Mouse (Mus musculus) forebrain, embryonic 14.5 days (tissue): ENCODE results near the gene H2-T23. TPM values are rescaled to one million over a fixed set of nuclear protein-coding genes. Genes with fewer than 3 reads are reported as not detected.
"Not testable (repeated sequence)": the region's sequence is repeated elsewhere in the genome, so short reads cannot be mapped to it uniquely, and the experiment has no call there.

ENCODE experiments used
- ATAC-seq: fragments of 200-750 bp; cut with Nextera tagmentation; 2 replicates; pipeline ENCODE4 v1.8.0; 2017; ENCODE audit warnings: mild to moderate bottlenecking, moderate library complexity
- DNase-seq: peaks from one replicate; pipeline ENCODE4 v3.0.0-alpha.2; 2015; ENCODE audit warnings: low spot score
- H3K27ac ChIP-seq: fragments of 300-500 bp; sonication (generic); 2 replicates; pipeline ENCODE4 v1.5.1; 2014; ENCODE audit warnings: low read depth, mild to moderate bottlenecking, control low read depth, low read length, moderate library complexity
- H3K27me3 ChIP-seq: fragments of 300-500 bp; sonication (generic); replicated peaks from 2 replicates; pipeline ENCODE4 v1.6.1; 2014; ENCODE audit warnings: low read length, control low read depth, mixed read lengths; ENCODE audit not compliant: control insufficient read depth, insufficient read depth
- H3K36me3 ChIP-seq: fragments of 300-500 bp; sonication (generic); 2 replicates; pipeline ENCODE4 v1.6.1; 2014; ENCODE audit warnings: low read length, control low read depth; ENCODE audit not compliant: control insufficient read depth, insufficient read depth
- H3K4me1 ChIP-seq: fragments of 300-500 bp; sonication (generic); 2 replicates; pipeline ENCODE4 v1.6.1; 2014; ENCODE audit warnings: antibody characterized with exemption, low read length, control low read depth; ENCODE audit not compliant: control insufficient read depth, insufficient read depth
- H3K4me2 ChIP-seq: fragments of 300-500 bp; sonication (generic); 2 replicates; pipeline ENCODE4 v1.6.1; 2014; ENCODE audit warnings: mild to moderate bottlenecking, control low read depth, low read length
- H3K4me3 ChIP-seq: fragments of 300-500 bp; sonication (generic); 2 replicates; pipeline ENCODE4 v1.5.1; 2014; ENCODE audit warnings: low read depth, low read length, control low read depth
- H3K9ac ChIP-seq: fragments of 300-500 bp; sonication (generic); 2 replicates; pipeline ENCODE4 v1.6.1; 2014; ENCODE audit warnings: mild to moderate bottlenecking, low read length, control low read depth, moderate library complexity
- H3K9me3 ChIP-seq: fragments of 300-500 bp; sonication (generic); replicated peaks from 2 replicates; pipeline ENCODE4 v1.6.1; 2016; ENCODE audit warnings: low read length, control low read depth, mixed read lengths; ENCODE audit not compliant: control insufficient read depth
- WGBS: fragments of 180-500 bp; shearing (Covaris S2); extraction: QIAGEN DNeasy Blood & Tissue Kit; methylation state at CpG from one replicate; pipeline ENCODE4 v1.1.7; 2014; 5-methylcytosine and 5-hydroxymethylcytosine counted together
- polyA plus RNA-seq: library from polyadenylated mRNA; unstranded; fragments of >200 nt; fragmentation: Nextera tagmentation; extraction: Ambion mirVana; gene quantifications from 2 replicates; pipeline ENCODE4 v1.2.1, GENCODE M21; 2014

H2-T23 gene
- polyA plus RNA-seq, 1 experiment from 2014 or later = 5.6 TPM

- H3K4me3 ChIP-seq, H3K9ac ChIP-seq, H3K4me1 ChIP-seq, H3K36me3 ChIP-seq, ATAC-seq, H3K27me3 ChIP-seq, H3K27ac ChIP-seq, DNase-seq, H3K9me3 ChIP-seq, H3K4me2 ChIP-seq: not testable (repeated sequence)
- WGBS = 85% methylated on average over 13 of the region's 13 CpGs
Measured at GRCm38 (mm10) chr17:36036126-36036525, 3.5 kb upstream of the H2-T23 start.

- H3K4me3 ChIP-seq, H3K9ac ChIP-seq, H3K27me3 ChIP-seq, H3K27ac ChIP-seq, H3K4me2 ChIP-seq, H3K4me1 ChIP-seq, H3K36me3 ChIP-seq, H3K9me3 ChIP-seq: not testable (repeated sequence)
- DNase-seq = peak; percentile 52
- WGBS = 44% methylated on average over 3 of the region's 3 CpGs
- peak; percentile 53; the same call in 1 of the 2 replicates for ATAC-seq
Measured at GRCm38 (mm10) chr17:36035010-36035638, 2.5 kb upstream of the H2-T23 start.

- WGBS = 68% methylated on average over 3 of the region's 3 CpGs
- DNase-seq, H3K9ac ChIP-seq, H3K27ac ChIP-seq, ATAC-seq, H3K4me1 ChIP-seq, H3K27me3 ChIP-seq, H3K36me3 ChIP-seq, H3K9me3 ChIP-seq, H3K4me3 ChIP-seq, H3K4me2 ChIP-seq: not testable (repeated sequence)
Measured at GRCm38 (mm10) chr17:36034524-36034923, 1.9 kb upstream of the H2-T23 start.

- not testable (repeated sequence) for H3K36me3 ChIP-seq, H3K9me3 ChIP-seq, H3K27me3 ChIP-seq, H3K27ac ChIP-seq, H3K4me1 ChIP-seq
- ATAC-seq (peak; percentile 67), DNase-seq (peak; percentile 39)
- Histone ChIP-seq H3K9ac (peak overlapping the region; percentile 58), H3K4me2 (peak overlapping the region; percentile 74), H3K4me3 (peak overlapping the region; percentile 38)
- under 1% methylated on average over 40 of the region's 40 CpGs for WGBS
Measured at GRCm38 (mm10) chr17:36031583-36032331, 898 bp downstream of the H2-T23 start.

GRCm38 (mm10) chr17:36030703-36031582 is 1.7 kb downstream of the H2-T23 start:
- not testable (repeated sequence) for H3K4me1 ChIP-seq, H3K27me3 ChIP-seq, H3K9me3 ChIP-seq, DNase-seq, H3K36me3 ChIP-seq, H3K27ac ChIP-seq
- peak overlapping the region; percentile 58; the same call in 1 of the 2 replicates for H3K9ac ChIP-seq
- ATAC-seq = peak; percentile 15; the same call in 1 of the 2 replicates
- WGBS = 36% methylated on average over 8 of the region's 8 CpGs
- peak overlapping the region; percentile 38 for H3K4me3 ChIP-seq
- H3K4me2 ChIP-seq = peak overlapping the region; percentile 74

- H3K4me2 ChIP-seq, ATAC-seq, H3K9ac ChIP-seq, DNase-seq, H3K4me1 ChIP-seq, H3K27me3 ChIP-seq, H3K4me3 ChIP-seq, H3K9me3 ChIP-seq, H3K36me3 ChIP-seq, H3K27ac ChIP-seq: not testable (repeated sequence)
- 74% methylated on average over 2 of the region's 4 CpGs for WGBS
Measured at GRCm38 (mm10) chr17:36030046-36030702, 2.5 kb downstream of the H2-T23 start.

GRCm38 (mm10) chr17:36028879-36029619 is 3.6 kb downstream of the H2-T23 start:
- H3K9me3 ChIP-seq = no peaks in the 10 kb centered on the region
- no peak overlapping the region for H3K4me2 ChIP-seq
- no peak for ATAC-seq
- H3K9ac ChIP-seq = no peak overlapping the region
- no peaks in the 10 kb centered on the region for H3K36me3 ChIP-seq
- no peaks in the 10 kb centered on the region for H3K4me1 ChIP-seq
- no peak overlapping the region for H3K4me3 ChIP-seq
- 90% methylated on average over 7 of the region's 7 CpGs for WGBS
- H3K27me3 ChIP-seq = no peaks in the 10 kb centered on the region
- no peak overlapping the region for H3K27ac ChIP-seq
- DNase-seq = no peak

- WGBS = 94% methylated on average over 4 of the region's 4 CpGs
Measured at GRCm38 (mm10) chr17:36027663-36028062, 5.0 kb downstream of the H2-T23 start.

More at GRCm38 (mm10) chr17:36027663-36028062, 5.0 kb downstream of the H2-T23 start:
- Histone ChIP-seq H3K27ac (no peak overlapping the region), H3K36me3 (no peaks in the 10 kb centered on the region), H3K4me1 (no peaks in the 10 kb centered on the region), H3K4me2 (no peak overlapping the region), H3K9me3 (no peaks in the 10 kb centered on the region), H3K9ac (no peak overlapping the region), H3K27me3 (no peaks in the 10 kb centered on the region), H3K4me3 (no peak overlapping the region)
- ATAC-seq (no peak), DNase-seq (no peak)
